Mouse (Mus musculus) hindbrain, embryonic 16.5 days (tissue): ENCODE data around the gene Cd163. TPM values are rescaled to one million over a fixed set of nuclear protein-coding genes. Genes with fewer than 3 reads are reported as not detected.

Experiments
- ATAC-seq: fragments of 200-750 bp; cut with Nextera tagmentation; 2 replicates; pipeline ENCODE4 v1.8.0; 2017; ENCODE audit warnings: moderate TSS enrichment, moderate library complexity
- H3K27ac ChIP-seq: fragments of 300-500 bp; sonication (generic); 2 replicates; pipeline ENCODE4 v1.5.1; 2014; ENCODE audit warnings: low read depth, mild to moderate bottlenecking, control low read depth, low read length, moderate library complexity
- H3K27me3 ChIP-seq: fragments of 300-500 bp; sonication (generic); replicated peaks from 2 replicates; pipeline ENCODE4 v1.6.1; 2014; ENCODE audit warnings: low read length; ENCODE audit not compliant: control insufficient read depth, insufficient read depth
- H3K36me3 ChIP-seq: fragments of 300-500 bp; sonication (generic); 2 replicates; pipeline ENCODE4 v1.6.1; 2014; ENCODE audit warnings: mild to moderate bottlenecking, low read length, moderate library complexity, mixed read lengths; ENCODE audit not compliant: control insufficient read depth, insufficient read depth
- H3K4me1 ChIP-seq: fragments of 300-500 bp; sonication (generic); 2 replicates; pipeline ENCODE4 v1.6.1; 2014; ENCODE audit warnings: low read depth, low read length; ENCODE audit not compliant: control insufficient read depth, insufficient read depth
- H3K4me2 ChIP-seq: fragments of 300-500 bp; sonication (generic); 2 replicates; pipeline ENCODE4 v1.6.1; 2014; ENCODE audit warnings: mild to moderate bottlenecking, low read length, control low read depth, moderate library complexity
- H3K4me3 ChIP-seq: fragments of 300-500 bp; sonication (generic); 2 replicates; pipeline ENCODE4 v1.5.1; 2014; ENCODE audit warnings: mild to moderate bottlenecking, low read length, control low read depth, moderate library complexity
- H3K9ac ChIP-seq: fragments of 300-500 bp; sonication (generic); 2 replicates; pipeline ENCODE4 v1.6.1; 2014; ENCODE audit warnings: low read depth, mild to moderate bottlenecking, control low read depth, low read length, moderate library complexity
- H3K9me3 ChIP-seq: fragments of 300-500 bp; sonication (generic); 2 replicates; pipeline ENCODE4 v1.6.1; 2014; ENCODE audit warnings: mild to moderate bottlenecking, low read length, moderate library complexity; ENCODE audit not compliant: control insufficient read depth
- WGBS: fragments of 180-500 bp; shearing (Covaris S2); extraction: QIAGEN DNeasy Blood & Tissue Kit; methylation state at CpG from one replicate; pipeline ENCODE4 v1.1.7; 2014; 5-methylcytosine and 5-hydroxymethylcytosine counted together
- polyA plus RNA-seq: library from polyadenylated mRNA; unstranded; fragments of >200 nt; fragmentation: Nextera tagmentation; extraction: Ambion mirVana; gene quantifications from 2 replicates; pipeline ENCODE4 v1.2.1, GENCODE M21; 2015

Cd163 gene
- polyA plus RNA-seq, 1 experiment from 2014 or later, result 1.3 TPM

- 38% methylated on average over 10 of the region's 10 CpGs for WGBS
- Histone ChIP-seq H3K9ac (no peak overlapping the region), H3K4me3 (no peak overlapping the region), H3K27me3 (no peaks in the 10 kb centered on the region), H3K4me1 (no peaks in the 10 kb centered on the region), H3K27ac (no peak overlapping the region), H3K9me3 (no peaks in the 10 kb centered on the region), H3K36me3 (no peaks in the 10 kb centered on the region), H3K4me2 (no peak overlapping the region)
- peak; percentile 45; the same call in 1 of the 2 replicates for ATAC-seq
These were observed 74.9 kb downstream of the Cd163 start for GRCm38 (mm10) chr6:124379331-124379730.

Other genes starting within 250 kb of the Cd163 start
- gene Vmn2r27, start 72.8 kb upstream of the Cd163 start, polyA plus RNA-seq, result not detected in 2 replicates
- 64.4 and 67.0 TPM in 2 replicates for gene Pex5, start 110.4 kb downstream of the Cd163 start, polyA plus RNA-seq
- gene Clstn3, start 160.1 kb downstream of the Cd163 start, polyA plus RNA-seq, result 174 and 180 TPM in 2 replicates
- 0.26 and 0.39 TPM in 2 replicates for gene C1rl, start 188.5 kb downstream of the Cd163 start, polyA plus RNA-seq
- 0.23 and 0.70 TPM in 2 replicates for gene C1ra, start 207.7 kb downstream of the Cd163 start, polyA plus RNA-seq
- gene C1s1, start 237.7 kb downstream of the Cd163 start, polyA plus RNA-seq, result 0.49 and 1.3 TPM in 2 replicates